Mouse (Mus musculus): ENCODE results near the gene Krt71.

The Krt71 gene

DNA sequence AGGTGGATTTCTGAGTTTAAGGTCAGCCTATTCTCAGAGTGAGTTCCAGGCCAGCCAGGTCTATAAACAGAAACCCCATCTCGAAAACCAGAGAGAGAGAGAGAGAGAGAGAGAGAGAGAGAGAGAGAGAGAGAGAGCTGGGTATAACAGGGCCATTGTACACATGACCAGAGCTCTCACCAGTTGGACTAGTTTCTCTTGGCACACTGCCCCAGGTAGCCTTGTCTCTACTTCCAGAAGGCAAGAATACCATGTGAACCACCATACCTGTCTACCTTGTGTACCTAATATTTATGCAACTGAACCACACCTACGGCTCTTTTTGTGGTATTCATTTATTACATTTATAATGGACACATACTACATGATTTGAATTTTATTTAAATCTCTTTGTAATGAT, 54.7 kb downstream of the Krt71 start:
- no peak for DNase-seq (ENCODE audit: low read depth, low spot score)

Data from CD4-positive helper T cell, adult 2 months (primary cell).